Mouse (Mus musculus) E14TG2a.4 (cell line): Measurements from ENCODE around the gene Fxyd5.

Experiments
- H3K27me3 ChIP-seq: 2 replicates; pipeline ENCODE4 v1.6.1; 2014; ENCODE audit warnings: low read length, control low read depth; ENCODE audit not compliant: insufficient read depth
- H3K36me3 ChIP-seq: 2 replicates; pipeline ENCODE4 v1.6.1; 2014; ENCODE audit warnings: low read length, control low read depth; ENCODE audit not compliant: insufficient read depth
- H3K4me1 ChIP-seq: replicated peaks from 2 replicates; pipeline ENCODE4 v1.6.1; 2014; ENCODE audit warnings: low read depth, low read length, control low read depth
- H3K4me3 ChIP-seq: replicated peaks from 2 replicates; pipeline ENCODE4 v1.5.1; 2014; ENCODE audit warnings: mild to moderate bottlenecking, low read length
- H3K9me3 ChIP-seq: 2 replicates; pipeline ENCODE4 v1.6.1; 2014; ENCODE audit warnings: low read length, control low read depth
- CTCF ChIP-seq: conservative IDR thresholded peaks from 2 replicates; pipeline ENCODE4 v1.5.1; 2014; ENCODE audit warnings: low read length
- NANOG ChIP-seq: IDR thresholded peaks from 2 replicates; pipeline ENCODE4 v1.6.1; 2014; ENCODE audit warnings: borderline replicate concordance, low read length, mixed read lengths
- POU5F1 ChIP-seq: IDR thresholded peaks from 2 replicates; pipeline ENCODE4 v1.6.1; 2014; ENCODE audit warnings: low read length, borderline replicate concordance

The Fxyd5 gene

DNA sequence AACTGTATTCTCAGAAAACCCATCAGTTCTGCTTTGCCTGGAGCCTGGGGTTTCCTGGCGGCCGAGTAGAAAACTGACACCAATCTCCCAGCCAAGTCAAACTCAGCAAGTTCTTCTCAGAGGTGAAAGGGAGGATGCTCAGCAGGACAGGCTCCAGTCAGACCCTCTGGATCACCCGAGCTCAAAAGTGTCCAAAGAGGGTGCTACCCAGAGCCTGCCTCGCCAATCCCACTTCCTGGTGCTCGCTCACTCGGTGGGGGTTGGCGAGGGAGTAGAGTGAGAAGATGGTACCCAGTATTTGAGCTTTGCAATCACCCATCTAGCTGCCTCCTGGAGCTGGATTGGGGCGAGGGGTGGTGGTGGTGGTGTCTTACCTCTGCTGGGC, 1.3 kb downstream of the Fxyd5 start:
- no peaks in the 10 kb centered on the region for H3K36me3 ChIP-seq
- H3K4me1 ChIP-seq: peaks cover 39% of the 10 kb centered on the region
- H3K4me3 ChIP-seq: peak overlapping the region; percentile 68
- peaks cover 64% of the 10 kb centered on the region for H3K27me3 ChIP-seq
- no peak for TF ChIP-seq POU5F1
- no peak for TF ChIP-seq NANOG
- no peak for TF ChIP-seq CTCF
- H3K9me3 ChIP-seq: no peaks in the 10 kb centered on the region

DNA sequence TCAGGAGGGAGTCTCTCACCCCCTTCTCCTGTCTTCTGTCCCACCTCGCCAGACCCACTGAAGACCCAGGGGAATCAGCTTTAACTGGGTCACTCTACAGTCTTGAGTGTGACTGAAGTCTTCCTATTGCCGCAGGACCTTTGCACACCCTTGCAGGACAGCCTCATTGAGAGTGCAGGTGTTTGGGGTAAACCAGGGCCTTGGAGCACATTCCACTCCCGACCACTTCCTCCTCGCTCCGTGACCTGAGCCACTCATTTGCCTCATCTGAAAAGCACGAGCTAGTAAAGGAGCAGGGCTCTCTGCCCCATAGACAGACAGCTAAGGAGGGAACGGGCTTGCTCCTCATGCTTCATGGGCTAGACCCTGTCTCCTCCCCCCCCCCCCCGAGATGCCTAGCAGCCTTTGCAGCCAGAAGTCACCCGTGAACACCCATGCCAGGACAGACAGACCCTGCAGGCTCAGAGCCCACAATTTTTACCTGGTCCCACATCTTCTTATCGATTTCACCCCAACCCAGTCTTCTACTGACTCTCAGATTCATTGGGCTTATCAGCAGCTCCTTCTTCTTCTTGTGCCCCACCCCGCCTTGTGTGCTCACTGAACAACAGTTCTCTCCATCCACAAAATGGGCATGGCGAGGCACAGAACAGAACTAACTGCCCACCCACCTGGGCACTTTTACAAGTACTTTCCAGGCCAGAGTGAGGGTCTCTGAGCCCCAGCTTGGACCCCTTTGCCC, 1.8 kb downstream of the Fxyd5 start:
- H3K4me1 ChIP-seq: peaks cover 39% of the 10 kb centered on the region
- peaks cover 61% of the 10 kb centered on the region for H3K27me3 ChIP-seq
- H3K4me3 ChIP-seq: no peak overlapping the region
- no peaks in the 10 kb centered on the region for H3K9me3 ChIP-seq
- no peaks in the 10 kb centered on the region for H3K36me3 ChIP-seq
- TF ChIP-seq CTCF: no peak
- no peak for TF ChIP-seq POU5F1
- TF ChIP-seq NANOG: no peak

DNA sequence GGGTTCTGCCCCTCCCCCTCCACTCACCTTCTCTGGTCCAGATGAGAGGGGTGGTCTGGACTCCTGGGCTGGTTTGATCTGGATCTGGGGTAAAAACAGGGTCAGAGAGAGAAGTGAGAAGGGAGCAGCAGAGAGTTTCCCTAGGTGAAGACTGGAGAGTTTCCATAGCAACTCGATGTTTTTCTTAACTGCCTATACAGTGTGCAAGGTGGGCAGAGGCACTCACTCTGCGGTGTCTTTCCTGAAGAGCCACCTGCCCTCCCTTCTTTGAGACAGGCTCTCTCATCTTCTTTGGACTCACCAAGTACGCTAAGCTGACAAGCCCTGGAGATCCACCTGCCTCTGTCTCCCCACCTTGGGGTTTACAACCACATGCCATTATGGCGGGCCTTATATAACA, 3.3 kb downstream of the Fxyd5 start:
- no peaks in the 10 kb centered on the region for H3K36me3 ChIP-seq
- H3K27me3 ChIP-seq: peaks cover 47% of the 10 kb centered on the region
- TF ChIP-seq NANOG (no peak), POU5F1 (no peak), CTCF (no peak)
- H3K4me1 ChIP-seq: peaks cover 46% of the 10 kb centered on the region
- H3K9me3 ChIP-seq: no peaks in the 10 kb centered on the region
- no peak overlapping the region for H3K4me3 ChIP-seq

DNA sequence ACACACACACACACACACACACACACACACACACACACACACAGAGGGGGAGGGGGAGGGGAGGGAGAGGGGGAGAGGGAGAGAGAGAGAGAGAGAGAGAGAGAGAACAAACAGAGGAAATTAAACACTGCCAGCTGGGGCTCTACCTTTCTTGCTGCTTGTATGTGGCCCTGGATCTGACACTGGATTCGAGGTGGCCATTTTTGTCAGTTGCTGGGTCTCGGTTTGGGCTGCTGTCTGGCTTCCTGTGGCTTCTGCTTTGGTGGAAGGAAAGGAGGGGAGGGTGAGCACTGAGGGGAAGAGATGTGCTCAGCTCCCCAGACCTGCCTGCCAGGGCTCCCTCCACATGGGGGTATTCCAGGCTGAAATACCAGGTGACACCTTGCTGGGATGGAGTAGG, 4.6 kb downstream of the Fxyd5 start:
- Histone ChIP-seq H3K27me3 (peaks cover 33% of the 10 kb centered on the region), H3K9me3 (no peaks in the 10 kb centered on the region), H3K36me3 (no peaks in the 10 kb centered on the region), H3K4me3 (no peak overlapping the region), H3K4me1 (peaks cover 50% of the 10 kb centered on the region)
- TF ChIP-seq NANOG (no peak), CTCF (no peak), POU5F1 (no peak)

DNA sequence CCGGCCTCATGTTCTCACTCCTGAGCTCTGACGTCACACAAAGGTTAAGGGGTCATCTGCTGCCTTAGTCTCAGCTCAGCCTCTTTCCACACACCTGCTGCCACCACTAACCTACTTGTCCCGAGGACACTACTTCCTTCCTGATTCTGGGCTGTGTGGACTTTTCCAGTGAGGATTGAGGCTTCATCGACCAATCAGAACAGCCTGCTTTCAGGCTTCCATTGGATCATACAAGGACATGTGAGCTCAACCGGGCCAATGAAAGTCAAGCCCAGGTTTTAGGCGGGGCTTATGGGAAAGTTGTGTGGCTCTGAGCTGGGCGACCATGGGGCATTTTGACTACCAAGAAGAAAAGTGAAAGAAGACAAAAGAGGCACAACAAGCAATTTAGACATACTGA, 5.4 kb downstream of the Fxyd5 start:
- Histone ChIP-seq H3K4me3 (peak overlapping the region; percentile 20; the same call in 1 of the 2 replicates), H3K4me1 (peaks cover 50% of the 10 kb centered on the region), H3K9me3 (no peaks in the 10 kb centered on the region), H3K36me3 (no peaks in the 10 kb centered on the region), H3K27me3 (peaks cover 26% of the 10 kb centered on the region)
- TF ChIP-seq CTCF: no peak
- TF ChIP-seq NANOG: no peak
- no peak for TF ChIP-seq POU5F1

DNA sequence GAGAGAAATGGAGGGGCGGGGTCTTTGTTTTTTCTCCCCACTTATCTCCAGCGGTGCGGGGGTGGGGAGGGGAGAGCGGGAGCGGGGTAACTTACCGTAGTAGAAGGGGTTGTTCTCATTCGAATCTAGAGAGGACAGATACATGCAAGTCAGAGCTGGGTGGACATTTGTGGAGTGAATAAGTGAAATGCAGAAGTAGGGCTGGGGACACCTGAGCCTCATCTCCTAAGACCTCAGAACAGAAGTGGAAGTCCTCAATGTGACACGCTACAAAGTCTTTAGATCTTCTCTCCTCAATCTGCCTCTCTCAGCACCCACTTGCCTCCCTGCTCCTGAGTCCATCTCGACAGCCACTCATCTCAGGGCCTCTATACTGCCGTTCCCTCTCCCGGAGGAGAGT, 7.0 kb downstream of the Fxyd5 start:
- TF ChIP-seq NANOG (no peak), POU5F1 (no peak), CTCF (no peak)
- Histone ChIP-seq H3K36me3 (no peaks in the 10 kb centered on the region), H3K9me3 (no peaks in the 10 kb centered on the region), H3K4me1 (peaks cover 41% of the 10 kb centered on the region), H3K27me3 (peaks cover 10% of the 10 kb centered on the region), H3K4me3 (no peak overlapping the region)

DNA sequence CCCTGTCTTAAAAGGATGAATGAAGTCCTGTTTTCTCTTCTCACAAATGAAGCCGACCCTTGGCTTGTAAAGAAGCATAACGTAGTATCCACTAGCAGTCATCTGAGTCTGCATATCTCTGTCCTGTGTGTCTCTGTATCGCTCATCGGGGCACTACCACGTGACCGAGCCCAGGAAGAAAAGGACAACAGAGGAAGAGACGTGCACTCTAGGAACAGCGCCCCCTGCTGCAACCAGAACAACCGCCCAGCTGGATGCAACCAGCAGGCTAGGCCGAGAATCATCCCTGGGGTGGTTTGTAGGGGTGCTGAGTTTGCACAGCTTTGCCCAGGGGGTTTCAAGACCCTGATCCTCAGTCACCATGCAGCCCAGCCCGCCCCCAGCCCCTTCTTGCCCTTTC, 7.5 kb downstream of the Fxyd5 start:
- H3K4me3 ChIP-seq: no peak overlapping the region
- TF ChIP-seq CTCF (peak; percentile 49), POU5F1 (no peak)
- H3K9me3 ChIP-seq: no peaks in the 10 kb centered on the region
- H3K4me1 ChIP-seq: peaks cover 41% of the 10 kb centered on the region
- peaks cover 5% of the 10 kb centered on the region for H3K27me3 ChIP-seq
- no peaks in the 10 kb centered on the region for H3K36me3 ChIP-seq

DNA sequence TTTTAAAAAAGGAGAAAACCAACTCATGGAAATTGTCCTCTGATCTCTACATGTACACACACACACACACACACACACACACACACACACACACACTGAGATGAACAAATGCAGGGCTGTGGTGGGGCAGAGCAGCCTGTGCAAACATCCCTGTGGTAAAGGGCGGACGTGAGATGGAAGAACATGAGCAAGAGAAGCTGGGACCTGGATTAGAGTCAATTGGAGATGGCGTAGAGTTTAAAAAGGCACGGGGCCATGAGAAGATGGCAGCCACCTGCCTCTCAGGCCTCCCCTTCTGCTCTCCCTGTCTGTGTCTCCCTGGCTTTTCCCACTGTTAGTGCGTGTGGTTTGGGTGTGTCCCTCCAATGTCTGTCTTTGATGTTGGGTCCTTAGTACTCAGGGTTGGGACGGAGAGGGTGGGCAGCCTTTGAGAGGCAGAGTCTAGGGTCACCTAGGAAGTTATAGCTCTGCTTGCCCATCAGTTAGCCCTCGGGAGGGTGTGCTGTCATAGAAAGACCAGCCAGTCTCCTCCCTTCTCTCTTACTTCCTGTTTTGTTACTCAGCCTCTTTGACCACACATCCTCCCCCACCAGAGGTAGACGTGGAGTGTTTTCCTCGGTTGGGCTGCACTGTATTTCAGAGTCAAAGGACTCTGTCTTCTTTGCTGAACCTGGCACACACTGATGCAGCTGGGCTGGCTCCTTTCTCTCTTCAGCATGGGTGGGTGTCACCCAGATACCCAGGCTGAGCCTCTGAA, 8.7 kb downstream of the Fxyd5 start:
- TF ChIP-seq NANOG (no peak), POU5F1 (no peak), CTCF (no peak)
- H3K36me3 ChIP-seq: no peaks in the 10 kb centered on the region
- H3K9me3 ChIP-seq: no peaks in the 10 kb centered on the region
- no peak overlapping the region for H3K4me3 ChIP-seq
- H3K27me3 ChIP-seq: no peaks in the 10 kb centered on the region
- peaks cover 34% of the 10 kb centered on the region for H3K4me1 ChIP-seq

DNA sequence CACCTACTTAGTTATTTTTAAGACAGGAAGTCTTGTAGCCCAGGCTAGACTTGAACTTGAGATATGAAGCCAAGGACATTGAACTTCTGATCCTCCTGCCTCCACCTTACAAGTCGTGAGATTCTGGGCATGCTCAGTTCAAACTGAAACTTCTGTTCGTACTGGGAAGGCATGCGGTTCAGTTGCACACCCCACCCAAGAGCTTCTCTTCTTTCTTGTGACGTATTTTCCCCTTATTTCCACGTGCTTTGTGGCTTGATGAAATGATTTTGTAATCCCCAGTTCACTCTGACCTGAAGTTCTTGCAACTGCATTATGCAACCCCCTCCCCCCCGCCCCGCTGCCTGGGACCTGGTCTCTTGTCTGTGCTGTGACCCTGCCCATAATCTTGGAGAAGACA, 10.6 kb downstream of the Fxyd5 start:
- no peak for TF ChIP-seq POU5F1
- TF ChIP-seq NANOG: no peak
- TF ChIP-seq CTCF: no peak
- Histone ChIP-seq H3K27me3 (no peaks in the 10 kb centered on the region), H3K36me3 (no peaks in the 10 kb centered on the region), H3K4me1 (peaks cover 34% of the 10 kb centered on the region), H3K4me3 (no peak overlapping the region), H3K9me3 (no peaks in the 10 kb centered on the region)
